Mouse (Mus musculus) C2C12 (cell line): ENCODE results near the gene Rhbdl1. TPM values are rescaled to one million over a fixed set of nuclear protein-coding genes. Genes with fewer than 3 reads are reported as not detected.

Experiments
- H3K27me3 ChIP-seq: one replicate; pipeline ENCODE4 v1.6.1; 2011; ENCODE audit not compliant: control insufficient read depth, insufficient read depth, insufficient read length
- H3K36me3 ChIP-seq: one replicate; pipeline ENCODE4 v1.6.1; 2011; ENCODE audit not compliant: control insufficient read depth, insufficient read depth
- H3K4me3 ChIP-seq: one replicate; pipeline ENCODE4 v1.5.1; 2011; ENCODE audit warnings: mild to moderate bottlenecking, control low read depth; ENCODE audit not compliant: poor library complexity, insufficient read depth, severe bottlenecking
- H3K79me2 ChIP-seq: one replicate; pipeline ENCODE4 v1.6.1; 2011; ENCODE audit not compliant: control insufficient read depth, insufficient read depth
- H3K79me3 ChIP-seq: one replicate; pipeline ENCODE4 v1.6.1; 2011; ENCODE audit warnings: low read depth, control low read depth
- H3ac ChIP-seq: one replicate; pipeline ENCODE3; 2011; ENCODE audit warnings: low read depth; ENCODE audit not compliant: control insufficient read depth, insufficient read length
- CEBPB ChIP-seq: IDR thresholded peaks from one replicate; pipeline ENCODE4 v1.6.1; 2011; ENCODE audit warnings: low read depth, mild to moderate bottlenecking, control low read depth, moderate library complexity
- CTCF ChIP-seq: IDR thresholded peaks from one replicate; pipeline ENCODE4 v1.5.1; 2011; ENCODE audit not compliant: control insufficient read depth, insufficient read depth, insufficient read length
- FOSL1 ChIP-seq: IDR thresholded peaks from one replicate; pipeline ENCODE4 v1.8.0; 2011; ENCODE audit warnings: mild to moderate bottlenecking, low read length; ENCODE audit not compliant: poor library complexity, insufficient read depth, severe bottlenecking
- MAX ChIP-seq: IDR thresholded peaks from one replicate; pipeline ENCODE4 v1.6.1; 2011; ENCODE audit warnings: mild to moderate bottlenecking, control low read depth
- MYOD1 ChIP-seq: IDR thresholded peaks from one replicate; pipeline ENCODE4 v1.6.1; 2011; ENCODE audit warnings: low read depth; ENCODE audit not compliant: control insufficient read depth, insufficient read length
- MYOG ChIP-seq: IDR thresholded peaks from one replicate; pipeline ENCODE4 v1.6.1; 2011; ENCODE audit not compliant: control insufficient read depth, insufficient read length; ENCODE audit errors: extremely low read depth
- USF1 ChIP-seq: IDR thresholded peaks from one replicate; pipeline ENCODE4 v1.6.1; 2011; ENCODE audit warnings: low read depth, mild to moderate bottlenecking, control low read depth, moderate library complexity
- long read RNA-seq, 2 experiments: library from polyadenylated mRNA; unstranded; transcript quantifications; one replicate each; pipeline ENCODE4 v2.0.0; 2019 to 2020
- polyA plus RNA-seq: library from polyadenylated mRNA; unstranded; fragments of >200 nt; fragmentation: generic; extraction: Trizol; gene quantifications from one replicate; pipeline ENCODE4 v1.2.1, GENCODE M21; 2012; ENCODE audit warnings: missing spikeins

Rhbdl1 gene
- polyA plus RNA-seq, result 0.40 TPM
- long read RNA-seq, experiment 1, result 0 reads
- long read RNA-seq, experiment 2, result 0 reads

GRCm38 (mm10) chr17:25837076-25837410 is at the start of gene Rhbdl1:
TSS of gene Rhbdl1 (minus strand) at chr17:25837295.
- H3K36me3 ChIP-seq, result peaks cover 39% of the 10 kb centered on the region

GRCm38 (mm10) chr17:25886806-25887205 is 49.7 kb upstream of the Rhbdl1 start:
- TF ChIP-seq MYOD1, result no peak
- no peak for TF ChIP-seq MYOG
- no peak for TF ChIP-seq CEBPB
- TF ChIP-seq USF1, result no peak
- no peak for TF ChIP-seq MAX
- no peak for TF ChIP-seq CTCF
- no peak for TF ChIP-seq FOSL1
- no peaks in the 10 kb centered on the region for H3K79me2 ChIP-seq
- H3K4me3 ChIP-seq, result no peak overlapping the region
- no peaks in the 10 kb centered on the region for H3K27me3 ChIP-seq
- no peak overlapping the region for H3ac ChIP-seq
- peaks cover 8% of the 10 kb centered on the region for H3K36me3 ChIP-seq
- H3K79me3 ChIP-seq, result no peaks in the 10 kb centered on the region

More at GRCm38 (mm10) chr17:25837076-25837410, at the start of gene Rhbdl1:
- H3K27me3 ChIP-seq, result no peaks in the 10 kb centered on the region
- peaks cover 14% of the 10 kb centered on the region for H3K79me3 ChIP-seq
- H3K79me2 ChIP-seq, result peaks cover 32% of the 10 kb centered on the region
- no peak within 1 kb of the TSS for H3K4me3 ChIP-seq
- no peak within 1 kb of the TSS for H3ac ChIP-seq
- TF ChIP-seq CTCF, result no peak
- TF ChIP-seq MAX, result no peak
- TF ChIP-seq USF1, result no peak
- TF ChIP-seq MYOG, result no peak
- no peak for TF ChIP-seq MYOD1
- no peak for TF ChIP-seq CEBPB
- no peak for TF ChIP-seq FOSL1

GRCm38 (mm10) chr17:25885636-25886035 is 48.5 kb upstream of the Rhbdl1 start:
- Histone ChIP-seq H3K79me3 (no peaks in the 10 kb centered on the region), H3K79me2 (no peaks in the 10 kb centered on the region), H3K27me3 (no peaks in the 10 kb centered on the region), H3K4me3 (no peak overlapping the region), H3K36me3 (peaks cover 13% of the 10 kb centered on the region), H3ac (no peak overlapping the region)
- TF ChIP-seq MYOG, result no peak

- TF ChIP-seq USF1, result no peak
- no peak for TF ChIP-seq CTCF
- no peak for TF ChIP-seq MYOG
- no peak for TF ChIP-seq MAX
- no peak for TF ChIP-seq FOSL1
- H3ac ChIP-seq, result no peak overlapping the region
- no peaks in the 10 kb centered on the region for H3K79me3 ChIP-seq
- no peaks in the 10 kb centered on the region for H3K27me3 ChIP-seq
- no peaks in the 10 kb centered on the region for H3K79me2 ChIP-seq
- H3K36me3 ChIP-seq, result peaks cover 13% of the 10 kb centered on the region
- H3K4me3 ChIP-seq, result no peak overlapping the region
These were observed 46.7 kb upstream of the Rhbdl1 start for GRCm38 (mm10) chr17:25883824-25884223.

GRCm38 (mm10) chr17:25883268-25883667 is 46.2 kb upstream of the Rhbdl1 start:
- H3K4me3 ChIP-seq, result no peak overlapping the region
- H3ac ChIP-seq, result no peak overlapping the region
- H3K36me3 ChIP-seq, result peaks cover 16% of the 10 kb centered on the region
- H3K79me3 ChIP-seq, result no peaks in the 10 kb centered on the region
- H3K79me2 ChIP-seq, result no peaks in the 10 kb centered on the region
- H3K27me3 ChIP-seq, result no peaks in the 10 kb centered on the region
- TF ChIP-seq CEBPB (no peak), FOSL1 (no peak)

- Histone ChIP-seq H3K36me3 (peaks cover 17% of the 10 kb centered on the region), H3K79me2 (no peaks in the 10 kb centered on the region), H3K4me3 (no peak overlapping the region), H3K27me3 (no peaks in the 10 kb centered on the region), H3ac (no peak overlapping the region), H3K79me3 (no peaks in the 10 kb centered on the region)
- TF ChIP-seq FOSL1 (no peak), USF1 (no peak), MAX (no peak), MYOD1 (no peak), CEBPB (no peak), MYOG (no peak), CTCF (no peak)
These were observed 45.2 kb upstream of the Rhbdl1 start for GRCm38 (mm10) chr17:25882306-25882705.

GRCm38 (mm10) chr17:25881691-25882090 is 44.6 kb upstream of the Rhbdl1 start:
- Histone ChIP-seq H3K27me3 (no peaks in the 10 kb centered on the region), H3ac (no peak overlapping the region), H3K36me3 (peaks cover 17% of the 10 kb centered on the region), H3K4me3 (no peak overlapping the region), H3K79me2 (peaks cover under 1% of the 10 kb centered on the region), H3K79me3 (no peaks in the 10 kb centered on the region)
- TF ChIP-seq MYOG (no peak), FOSL1 (no peak), USF1 (no peak), CTCF (no peak), MAX (no peak), MYOD1 (no peak), CEBPB (no peak)
